Mouse (Mus musculus) B cell, adult 62 days (primary cell): ENCODE data around the gene Vmn1r221. TPM values are rescaled to one million over a fixed set of nuclear protein-coding genes. Genes with fewer than 3 reads are reported as not detected.

Experiments used
- total RNA-seq: library from RNA; stranded (reverse); gene quantifications from 4 replicates; pipeline ENCODE4 v1.2.4, GENCODE M21; 2023

Vmn1r221 gene
- not detected in 4 replicates for total RNA-seq

DNA sequence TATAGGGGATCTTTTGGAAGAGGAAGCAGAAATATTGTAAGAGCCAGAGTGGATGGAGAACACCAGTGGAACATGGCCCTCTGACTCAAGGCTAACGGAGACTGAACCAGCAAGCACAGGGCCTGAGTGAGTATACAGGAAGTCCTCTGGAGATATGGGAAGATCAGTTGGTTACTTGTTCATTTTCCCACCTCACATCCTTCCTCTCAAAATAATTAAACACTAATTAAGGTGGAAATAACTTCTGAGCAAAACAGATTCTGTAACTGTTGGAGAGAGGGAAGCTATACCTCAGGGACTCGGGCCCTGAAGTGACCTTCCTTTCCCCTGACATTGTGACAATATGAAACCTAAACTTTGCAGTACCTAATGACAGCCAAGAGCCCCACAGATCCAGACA lies at the start of gene Vmn1r221:
TSS of gene Vmn1r221 (plus strand) at position 301 of the 400 bp plus-strand sequence.

GRCm38 (mm10) chr13:23187875-23188274 lies 26.1 kb upstream of the Vmn1r221 start, which contains the start of gene Vmn1r220:
Gene Vmn1r220 (minus strand): TSS chr13:23187975.

DNA sequence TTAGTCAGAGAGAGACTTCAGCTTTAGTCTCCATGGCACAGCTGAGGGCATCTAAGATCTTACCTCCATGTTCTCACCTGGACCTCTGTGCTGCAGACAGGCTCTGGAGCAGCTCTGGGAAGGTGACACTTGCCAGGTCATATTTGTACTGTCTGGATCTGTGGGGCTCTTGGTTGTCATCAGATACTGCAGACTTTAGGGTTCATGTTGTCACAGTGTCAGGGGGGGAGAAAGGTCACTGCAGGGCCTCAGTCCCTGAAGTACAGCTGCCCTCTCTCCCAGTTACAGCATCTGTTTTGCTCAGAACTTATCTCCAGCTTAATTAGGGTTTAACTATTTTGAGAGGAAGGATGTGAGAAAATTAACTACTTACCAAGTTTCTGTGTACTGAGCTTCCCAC lies 21.9 kb downstream of the Vmn1r221 start, which contains the start of gene Vmn1r222:
TSS of gene Vmn1r222 (minus strand) at position 101 of the 400 bp plus-strand sequence.

DNA sequence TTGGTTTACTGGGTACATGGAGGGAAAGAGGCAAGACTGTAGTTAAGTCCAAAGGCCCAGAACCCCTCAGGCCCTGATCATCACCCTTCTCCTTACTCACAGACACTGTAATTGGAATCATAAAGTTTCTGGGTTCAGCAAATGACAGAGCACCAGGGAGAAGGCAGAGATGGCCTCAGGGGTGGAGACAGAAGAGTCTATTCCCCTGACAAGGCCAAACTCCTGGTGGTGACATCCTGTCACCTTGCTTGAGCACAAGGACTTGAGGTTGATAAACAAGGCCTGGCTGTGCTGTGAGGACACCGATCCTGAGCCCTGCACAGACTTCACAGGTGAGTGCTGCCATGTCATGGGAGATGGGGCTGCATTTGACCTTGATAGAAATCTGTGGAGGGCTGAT lies 32.9 kb downstream of the Vmn1r221 start, which contains the start of gene Vmn1r223:
TSS of gene Vmn1r223 (plus strand) at position 301 of the 400 bp plus-strand sequence.

Other genes with a start within 250 kb of the Vmn1r221 start
- gene Vmn1r213, start 206.5 kb upstream of the Vmn1r221 start, total RNA-seq = not detected in 4 replicates
- gene Vmn1r214, start 183.7 kb upstream of the Vmn1r221 start, total RNA-seq = not detected in 4 replicates
- gene Vmn1r215, start 146.1 kb upstream of the Vmn1r221 start, total RNA-seq = not detected in 4 replicates
- not detected in 4 replicates for gene Vmn1r217, start 95.9 kb upstream of the Vmn1r221 start, total RNA-seq
- 0.06 TPM in 1 of 4 replicates, not detected in the others for gene Vmn1r218, start 81.0 kb upstream of the Vmn1r221 start, total RNA-seq
- not detected in 4 replicates for gene Vmn1r219, start 54.8 kb upstream of the Vmn1r221 start, total RNA-seq
- not detected in 4 replicates for gene Vmn1r220, start 26.2 kb upstream of the Vmn1r221 start, total RNA-seq
- not detected in 4 replicates for gene Vmn1r222, start 21.8 kb downstream of the Vmn1r221 start, total RNA-seq
- gene Vmn1r223, start 33.0 kb downstream of the Vmn1r221 start, total RNA-seq = not detected in 4 replicates
- 15.1 to 19.7 TPM (median 15.9 TPM) in 4 replicates for gene Zfp322a, start 155.1 kb downstream of the Vmn1r221 start, total RNA-seq
- 18.2 to 20.1 TPM (median 19.1 TPM) in 4 replicates for gene Abt1, start 209.7 kb downstream of the Vmn1r221 start, total RNA-seq